Mouse (Mus musculus) E14TG2a.4 (cell line): ENCODE data around the gene Pced1a.

Experiments
- CTCF ChIP-seq: conservative IDR thresholded peaks from 2 replicates; pipeline ENCODE4 v1.5.1; 2014; ENCODE audit warnings: low read length
- NANOG ChIP-seq: IDR thresholded peaks from 2 replicates; pipeline ENCODE4 v1.6.1; 2014; ENCODE audit warnings: borderline replicate concordance, low read length, mixed read lengths
- POU5F1 ChIP-seq: IDR thresholded peaks from 2 replicates; pipeline ENCODE4 v1.6.1; 2014; ENCODE audit warnings: low read length, borderline replicate concordance

DNA sequence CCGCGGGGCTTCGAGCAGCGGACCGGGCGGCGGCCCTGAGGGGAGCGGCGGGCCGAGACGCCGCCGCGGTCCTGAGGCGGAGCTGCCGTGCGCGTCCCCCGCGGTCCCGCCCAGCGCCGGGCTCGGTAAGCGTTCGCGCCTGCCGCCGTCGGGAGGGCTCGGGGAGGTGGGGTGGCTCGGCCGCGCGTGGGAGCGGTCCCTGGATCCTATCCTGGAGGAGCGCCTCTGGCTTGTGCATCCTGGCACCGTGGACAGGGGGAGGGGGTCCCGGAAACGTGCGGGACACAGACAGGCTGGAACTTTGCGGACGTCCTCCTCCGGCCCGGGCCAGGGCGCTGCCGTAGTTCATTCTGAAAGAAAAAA is 25.9 kb upstream of the Pced1a start:
- TF ChIP-seq CTCF (no peak), NANOG (no peak), POU5F1 (no peak)
